Mouse (Mus musculus): ENCODE data around the gene Cdk2ap1.

GRCm38 (mm10) chr5:124315941-124316340 is 46.9 kb downstream of the Cdk2ap1 start:
- TF ChIP-seq CTCF (IDR thresholded peaks at IDR 0.05; ENCODE audit: insufficient read depth, low read depth, low read length) (no peak), POLR2A (IDR thresholded peaks at IDR 0.05; ENCODE audit: insufficient read depth, low read depth, low read length) (no peak)

Data from olfactory bulb, adult 2 months (tissue).